Mouse (Mus musculus): ENCODE measurements at regions not wholly inside any gene's neighbourhood (a gene's known extent, or its start where the extent isn't known, plus 50 kb on each side); places are given as distances from the start of the nearest gene placed in this dataset.

GRCm38 (mm10) chr7:143951172-143951571, 50.6 kb upstream of the Shank2 start:
- peak; percentile 82 for DNase-seq

Measured in kidney, postnatal 10 days (tissue).